Mouse (Mus musculus) midbrain, postnatal 0 days (tissue): Measurements from ENCODE around the gene Cnnm3. TPM values are rescaled to one million over a fixed set of nuclear protein-coding genes. Genes with fewer than 3 reads are reported as not detected.

ENCODE experiments used
- ATAC-seq: fragments of 200-750 bp; cut with Nextera tagmentation; 2 replicates; pipeline ENCODE4 v1.8.0; 2017; ENCODE audit warnings: moderate number of reproducible peaks, mild to moderate bottlenecking, moderate TSS enrichment, moderate library complexity; ENCODE audit not compliant: low FRiP score
- DNase-seq: peaks from one replicate; pipeline ENCODE4 v3.0.0-alpha.2; 2015; ENCODE audit warnings: low spot score
- H3K27ac ChIP-seq: fragments of 300-500 bp; sonication (generic); 2 replicates; pipeline ENCODE4 v1.5.1; 2014; ENCODE audit warnings: low read depth, mild to moderate bottlenecking, low read length, mixed read lengths
- H3K27me3 ChIP-seq: fragments of 300-500 bp; sonication (generic); 2 replicates; pipeline ENCODE4 v1.6.1; 2014; ENCODE audit warnings: low read length, control low read depth, mixed read lengths; ENCODE audit not compliant: insufficient read depth
- H3K36me3 ChIP-seq: fragments of 300-500 bp; sonication (generic); 2 replicates; pipeline ENCODE4 v1.6.1; 2014; ENCODE audit warnings: low read length, control low read depth, mixed read lengths; ENCODE audit not compliant: insufficient read depth
- H3K4me1 ChIP-seq: fragments of 300-500 bp; sonication (generic); 2 replicates; pipeline ENCODE4 v1.6.1; 2014; ENCODE audit warnings: mild to moderate bottlenecking, control low read depth, antibody characterized with exemption, low read length, mixed read lengths; ENCODE audit not compliant: insufficient read depth
- H3K4me2 ChIP-seq: fragments of 300-500 bp; sonication (generic); 2 replicates; pipeline ENCODE4 v1.6.1; 2014; ENCODE audit warnings: low read depth, mild to moderate bottlenecking, low read length, mixed read lengths; ENCODE audit not compliant: poor library complexity, severe bottlenecking
- H3K4me3 ChIP-seq: fragments of 300-500 bp; sonication (generic); 2 replicates; pipeline ENCODE4 v1.5.1; 2014; ENCODE audit warnings: low read depth, mild to moderate bottlenecking, low read length, moderate library complexity
- H3K9ac ChIP-seq: fragments of 300-500 bp; sonication (generic); replicated peaks from 2 replicates; pipeline ENCODE4 v1.6.1; 2014; ENCODE audit warnings: mild to moderate bottlenecking, low read length, moderate library complexity, mixed read lengths; ENCODE audit not compliant: poor library complexity, severe bottlenecking
- H3K9me3 ChIP-seq: fragments of 300-500 bp; sonication (generic); 2 replicates; pipeline ENCODE4 v1.6.1; 2016; ENCODE audit warnings: low read length, control low read depth
- CTCF ChIP-seq: IDR thresholded peaks from 2 replicates; pipeline ENCODE4 v1.5.1; 2016; ENCODE audit warnings: antibody characterized with exemption, mild to moderate bottlenecking
- WGBS: fragments of 180-500 bp; shearing (Covaris S2); extraction: QIAGEN DNeasy Blood & Tissue Kit; methylation state at CpG from one replicate; pipeline ENCODE4 v1.1.7; 2014; 5-methylcytosine and 5-hydroxymethylcytosine counted together
- polyA plus RNA-seq: library from polyadenylated mRNA; unstranded; fragments of >200 nt; fragmentation: Nextera tagmentation; extraction: Ambion mirVana; gene quantifications from 2 replicates; pipeline ENCODE4 v1.2.1, GENCODE M21; 2015
- total RNA-seq: library from RNA; depleted of rRNA; stranded (reverse); fragments of >200 nt; gene quantifications from 2 replicates; pipeline ENCODE4 v1.2.3, GENCODE M21; 2014

The Cnnm3 gene
- total and polyA plus RNA-seq, 2 experiments from 2014 or later: 5.2 to 32.9 TPM

GRCm38 (mm10) chr1:36529875-36530274 lies 18.2 kb downstream of the Cnnm3 start:
- Histone ChIP-seq H3K4me3 (no peak overlapping the region), H3K9ac (no peak overlapping the region), H3K4me1 (no peaks in the 10 kb centered on the region), H3K9me3 (no peaks in the 10 kb centered on the region), H3K36me3 (peaks cover 15% of the 10 kb centered on the region), H3K27ac (no peak overlapping the region), H3K4me2 (no peak overlapping the region), H3K27me3 (no peaks in the 10 kb centered on the region)
- DNase-seq (no peak), ATAC-seq (no peak)
- TF ChIP-seq CTCF: no peak
- WGBS: 90% methylated on average over 4 of the region's 4 CpGs

GRCm38 (mm10) chr1:36530485-36530884 lies 18.8 kb downstream of the Cnnm3 start:
- no peak for DNase-seq
- Histone ChIP-seq H3K9me3 (no peaks in the 10 kb centered on the region), H3K27ac (no peak overlapping the region), H3K27me3 (no peaks in the 10 kb centered on the region), H3K4me1 (no peaks in the 10 kb centered on the region), H3K9ac (no peak overlapping the region), H3K4me3 (no peak overlapping the region), H3K4me2 (no peak overlapping the region), H3K36me3 (peaks cover 9% of the 10 kb centered on the region)
- TF ChIP-seq CTCF: no peak
- 71% methylated on average over 8 of the region's 8 CpGs for WGBS
- ATAC-seq: no peak

GRCm38 (mm10) chr1:36530962-36531361 lies 19.3 kb downstream of the Cnnm3 start:
- Histone ChIP-seq H3K4me1 (no peaks in the 10 kb centered on the region), H3K9ac (no peak overlapping the region), H3K36me3 (peaks cover 4% of the 10 kb centered on the region), H3K4me3 (no peak overlapping the region), H3K27me3 (no peaks in the 10 kb centered on the region), H3K27ac (no peak overlapping the region), H3K9me3 (no peaks in the 10 kb centered on the region), H3K4me2 (no peak overlapping the region)
- WGBS: 91% methylated on average over 7 of the region's 7 CpGs
- TF ChIP-seq CTCF: no peak
- no peak for DNase-seq
- no peak for ATAC-seq

- H3K36me3 ChIP-seq: peaks cover 3% of the 10 kb centered on the region; the same call in 1 of the 2 replicates
- no peak for DNase-seq
- no peak overlapping the region for H3K27ac ChIP-seq
- H3K4me2 ChIP-seq: no peak overlapping the region
- TF ChIP-seq CTCF: no peak
- no peaks in the 10 kb centered on the region for H3K27me3 ChIP-seq
- no peak overlapping the region for H3K9ac ChIP-seq
- 90% methylated on average over 12 of the region's 12 CpGs for WGBS
- no peak for ATAC-seq
- no peaks in the 10 kb centered on the region for H3K4me1 ChIP-seq
- H3K4me3 ChIP-seq: no peak overlapping the region
- no peaks in the 10 kb centered on the region for H3K9me3 ChIP-seq
Measured at GRCm38 (mm10) chr1:36531461-36531860, 19.8 kb downstream of the Cnnm3 start.

GRCm38 (mm10) chr1:36533546-36533945 lies 21.9 kb downstream of the Cnnm3 start:
- H3K4me3 ChIP-seq: no peak overlapping the region
- no peak for TF ChIP-seq CTCF

GRCm38 (mm10) chr1:36534595-36535058 lies 23.0 kb downstream of the Cnnm3 start:
- H3K4me1 ChIP-seq: no peaks in the 10 kb centered on the region
- WGBS: 86% methylated on average over 6 of the region's 6 CpGs
- H3K4me2 ChIP-seq: no peak overlapping the region
- TF ChIP-seq CTCF: peak; percentile 36
- no peak for DNase-seq
- H3K9me3 ChIP-seq: no peaks in the 10 kb centered on the region
- no peak overlapping the region for H3K9ac ChIP-seq
- H3K36me3 ChIP-seq: peaks cover 15% of the 10 kb centered on the region
- no peak overlapping the region for H3K4me3 ChIP-seq
- no peaks in the 10 kb centered on the region for H3K27me3 ChIP-seq
- no peak for ATAC-seq
- H3K27ac ChIP-seq: no peak overlapping the region

More at GRCm38 (mm10) chr1:36533546-36533945, 21.9 kb downstream of the Cnnm3 start:
- Histone ChIP-seq H3K9me3 (no peaks in the 10 kb centered on the region), H3K4me1 (no peaks in the 10 kb centered on the region), H3K9ac (no peak overlapping the region), H3K36me3 (peaks cover 9% of the 10 kb centered on the region), H3K27ac (no peak overlapping the region), H3K27me3 (no peaks in the 10 kb centered on the region), H3K4me2 (no peak overlapping the region)
- no peak for ATAC-seq
- no peak for DNase-seq
- 88% methylated on average over 6 of the region's 6 CpGs for WGBS
